9 mouse cellular contexts compared by ENCODE assay signal in the genomic region with DNA sequence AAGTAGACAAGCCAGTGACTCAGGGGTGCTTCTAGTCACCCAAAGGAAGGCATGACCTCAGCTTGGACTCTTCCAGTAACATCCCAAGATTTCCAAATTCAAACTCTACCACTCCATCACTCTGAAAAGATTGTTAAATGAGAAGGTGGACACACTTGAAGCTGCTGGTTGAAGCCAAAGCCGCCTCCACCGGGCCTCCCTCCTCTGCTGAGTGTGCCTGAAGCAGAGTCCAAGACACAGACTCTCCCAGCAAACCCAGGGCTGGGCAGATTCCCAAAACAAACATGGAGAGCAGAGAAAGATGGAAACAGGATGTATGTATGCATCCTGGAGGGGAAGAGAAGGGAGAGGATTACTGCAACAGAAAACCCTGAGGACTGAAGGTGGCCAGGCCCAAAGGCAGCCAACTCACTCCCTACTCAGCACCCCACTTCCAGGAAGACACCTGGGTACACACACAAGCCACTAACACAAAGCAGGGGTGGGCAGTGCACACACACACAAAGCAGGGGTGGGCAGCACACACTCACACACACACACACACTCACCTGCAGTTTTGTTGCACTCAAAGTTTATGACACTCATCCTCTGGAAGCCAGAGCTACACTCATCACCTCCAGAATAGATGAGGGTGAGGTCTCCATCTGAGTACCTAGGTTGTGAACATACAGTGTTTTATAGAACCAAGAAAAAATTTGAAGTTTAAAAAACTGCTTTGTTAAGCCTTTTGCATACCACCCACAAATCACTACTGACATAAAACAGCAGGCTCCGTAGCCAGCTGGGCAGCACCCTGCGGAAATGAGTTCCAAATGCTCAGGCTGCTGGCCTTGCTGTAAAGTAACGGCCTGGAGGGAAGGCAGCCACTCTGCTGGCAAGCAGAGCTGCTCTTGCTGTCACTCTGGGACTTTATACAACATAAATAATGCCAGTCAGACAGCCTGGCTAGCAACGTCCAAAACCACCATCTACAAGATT. TPM values are rescaled to one million over a fixed set of nuclear protein-coding genes. Genes with fewer than 3 reads are reported as not detected.
DNase-seq lines count a peak whose midpoint lies in the region; ATAC-seq and TF ChIP-seq lines count a peak whose summit lies in the region.
"Had no signal": no experiment of that assay in that cellular context is flagged by ENCODE, and none has a peak within 500 bp of the region (broad histone marks: within the 10 kb centered on the region; RNA-seq: fewer than 3 reads in every experiment).

No protein-coding gene starts in this region.

- H3K36me3 ChIP-seq in lung, embryonic 14.5 days (ENCODE audit: insufficient read depth), result peaks cover 65% of the 10 kb centered on the region
- peaks cover 92% of the 10 kb centered on the region for H3K36me3 ChIP-seq in heart, embryonic 14.5 days (ENCODE audit: control insufficient read depth, insufficient read depth, low read length)

- no peaks in the 10 kb centered on the region for H3K27me3 ChIP-seq in lung, embryonic 14.5 days (ENCODE audit: insufficient read depth, low read length)
- no peaks in the 10 kb centered on the region for H3K27me3 ChIP-seq in heart, embryonic 14.5 days (ENCODE audit: control insufficient read depth, insufficient read depth, low read length)

- H3K4me3 ChIP-seq in lung, embryonic 14.5 days (ENCODE audit: low read depth, low read length), result no peak overlapping the region
- no peak overlapping the region for H3K4me3 ChIP-seq in heart, embryonic 14.5 days (ENCODE audit: control insufficient read depth in 1 of 2, insufficient read depth in 1 of 2, low read depth in 1 of 2, low read length in 2 of 2)

- peak; percentile 84 for DNase-seq in lung, embryonic 14.5 days
- no peak for DNase-seq in lung, postnatal 25 days (ENCODE audit: low spot score)
- peak; percentile 27 for DNase-seq in embryo, embryonic 9.5 days (ENCODE audit: extremely low spot score)
- peak; percentile 73 for DNase-seq in kidney, postnatal 14 days
- peak; percentile 62 to 83 for DNase-seq in lung, postnatal 4 days
- DNase-seq in ovary, adult 18-20 months (ENCODE audit: low spot score), result no peak
- DNase-seq in spleen, postnatal 4 days (ENCODE audit: low spot score in 2 of 2), result no peak

- no peak for TF ChIP-seq CTCF in lung, embryonic 14.5 days (IDR thresholded peaks at IDR 0.05; ENCODE audit: low read depth)

- WGBS in lung, embryonic 14.5 days, result 20% methylated on average over 6 of the region's 6 CpGs
- 21% methylated on average over 6 of the region's 6 CpGs for WGBS in heart, embryonic 14.5 days

- H3K9ac ChIP-seq in lung, embryonic 14.5 days, result no peak overlapping the region
- peak overlapping the region; percentile 50 for H3K9ac ChIP-seq in heart, embryonic 14.5 days (ENCODE audit: low read length)

- H3K9me3 ChIP-seq in lung, embryonic 14.5 days (ENCODE audit: low read depth, low read length), result no peaks in the 10 kb centered on the region
- no peaks in the 10 kb centered on the region for H3K9me3 ChIP-seq in heart, embryonic 14.5 days (ENCODE audit: control insufficient read depth, low read length)

- peak overlapping the region; percentile 31; the same call in 1 of the 2 replicates for H3K4me2 ChIP-seq in lung, embryonic 14.5 days
- peak overlapping the region; percentile 34; the same call in 1 of the 2 replicates for H3K4me2 ChIP-seq in heart, embryonic 14.5 days (ENCODE audit: low read length)

- peak overlapping the region; percentile 92 for H3K27ac ChIP-seq in lung, embryonic 14.5 days (ENCODE audit: low read depth)
- H3K27ac ChIP-seq in heart, embryonic 14.5 days (replicated peaks in 1 of 2; ENCODE audit: control insufficient read depth in 1 of 2, insufficient read depth in 1 of 2, low read depth in 2 of 2, low read length in 2 of 2), result peak overlapping the region; percentile 91 to 94
- H3K27ac ChIP-seq: macrophage had no signal

- ATAC-seq in lung, embryonic 14.5 days (ENCODE audit: insufficient read depth), result peak; percentile 61
- ATAC-seq in heart, embryonic 14.5 days (ENCODE audit: insufficient number of reproducible peaks, insufficient read depth, low FRiP score, low read depth), result peak; percentile 38

- H3K4me1 ChIP-seq in lung, embryonic 14.5 days (ENCODE audit: insufficient read depth), result peaks cover 35% of the 10 kb centered on the region
- peaks cover 47 to 85% of the 10 kb centered on the region in 2 experiments for H3K4me1 ChIP-seq in heart, embryonic 14.5 days (ENCODE audit: control insufficient read depth in 2 of 2, insufficient read depth in 2 of 2, low read length in 2 of 2)

RNA-seq across cellular contexts. Expression of gene Igf2r, which starts 44.4 kb away (rescaled TPM):
- 86.6 and 87.0 TPM in 2 replicates for polyA plus RNA-seq in lung, embryonic 14.5 days (2014; fragmentation: Nextera tagmentation; extraction: Ambion mirVana)
- 196 and 201 TPM in 2 replicates for polyA plus RNA-seq in heart, embryonic 14.5 days (2014; fragmentation: Nextera tagmentation; extraction: Ambion mirVana)

RNA-seq across cellular contexts. Expression of gene Slc22a1, which starts 49.4 kb away (rescaled TPM):
- 1.2 and 5.1 TPM in 2 replicates for polyA plus RNA-seq in lung, embryonic 14.5 days (2014; fragmentation: Nextera tagmentation; extraction: Ambion mirVana)
- 28.7 and 42.4 TPM in 2 replicates for polyA plus RNA-seq in heart, embryonic 14.5 days (2014; fragmentation: Nextera tagmentation; extraction: Ambion mirVana)
- polyA plus RNA-seq: macrophage had no signal

Comparison
In these comparisons a context has a peak if more than half of its experiments do, and no peak if none do; other contexts are left out.
1. DNase-seq: peak in lung, embryonic 14.5 days (single experiment), embryo, embryonic 9.5 days (single experiment), kidney, postnatal 14 days (single experiment) and lung, postnatal 4 days (2 of 2); none in lung, postnatal 25 days (single experiment), ovary, adult 18-20 months (single experiment) and spleen, postnatal 4 days (0 of 2).